ENCODE assay signal across 26 mouse cellular contexts in the genomic region with DNA sequence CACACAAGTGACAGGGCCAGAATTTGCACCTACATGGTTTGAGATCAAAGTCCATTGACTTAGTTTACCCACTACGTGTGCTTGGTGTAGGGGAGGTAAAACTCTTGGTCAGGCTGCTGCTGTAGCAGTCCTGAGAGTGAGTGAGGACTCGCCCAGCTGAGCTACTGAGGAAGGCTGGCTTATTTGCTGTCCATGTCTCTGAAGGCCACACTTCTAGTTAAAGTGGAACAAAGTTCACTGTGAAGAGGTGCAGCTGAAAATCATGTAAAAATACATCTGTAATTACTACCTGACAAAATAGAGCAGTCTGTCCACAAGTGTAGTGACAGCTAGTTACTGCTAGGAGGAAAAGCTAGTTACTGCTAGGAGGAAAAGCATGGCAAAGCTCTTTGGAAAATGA. TPM values are rescaled to one million over a fixed set of nuclear protein-coding genes. Genes with fewer than 3 reads are reported as not detected.
DNase-seq lines count a peak whose midpoint lies in the region; ATAC-seq and TF ChIP-seq lines count a peak whose summit lies in the region.
"Had no signal": no experiment of that assay in that cellular context is flagged by ENCODE, and none has a peak within 500 bp of the region (broad histone marks: within the 10 kb centered on the region; RNA-seq: fewer than 3 reads in every experiment).

No protein-coding gene starts in this region.

- H3K4me2 ChIP-seq in intestine, embryonic 15.5 days (replicated peaks) = no peak overlapping the region
- no peak overlapping the region for H3K4me2 ChIP-seq in intestine, postnatal 0 days (replicated peaks; ENCODE audit: low read depth)
- no peak overlapping the region for H3K4me2 ChIP-seq in midbrain, embryonic 11.5 days
- no peak overlapping the region for H3K4me2 ChIP-seq in midbrain, embryonic 16.5 days (ENCODE audit: low read length)
- H3K4me2 ChIP-seq: embryonic facial prominence, embryonic 12.5 days; embryonic facial prominence, embryonic 15.5 days; heart, embryonic 12.5 days; heart, embryonic 15.5 days; hindbrain, embryonic 14.5 days had no signal

- H3K27ac ChIP-seq in intestine, embryonic 15.5 days = no peak overlapping the region
- H3K27ac ChIP-seq in intestine, postnatal 0 days (ENCODE audit: low read depth, low read length) = no peak overlapping the region
- peak overlapping the region; percentile 60; the same call in 1 of the 2 replicates for H3K27ac ChIP-seq in liver, adult 2 months (replicated peaks; ENCODE audit: insufficient read depth, low read depth, low read length)
- no peak overlapping the region for H3K27ac ChIP-seq in midbrain, embryonic 11.5 days (ENCODE audit: low read depth, low read length)
- no peak overlapping the region for H3K27ac ChIP-seq in midbrain, embryonic 16.5 days (ENCODE audit: low read length)
- H3K27ac ChIP-seq: embryonic facial prominence, embryonic 12.5 days; embryonic facial prominence, embryonic 15.5 days; gastrocnemius, adult 2 months; heart, embryonic 15.5 days; hindbrain, embryonic 14.5 days; hindbrain, postnatal 0 days had no signal

- no peaks in the 10 kb centered on the region for H3K9me3 ChIP-seq in intestine, embryonic 15.5 days
- no peaks in the 10 kb centered on the region for H3K9me3 ChIP-seq in intestine, postnatal 0 days (ENCODE audit: control insufficient read depth)
- no peaks in the 10 kb centered on the region for H3K9me3 ChIP-seq in midbrain, embryonic 11.5 days (ENCODE audit: control insufficient read depth, low read length)
- no peaks in the 10 kb centered on the region for H3K9me3 ChIP-seq in midbrain, embryonic 16.5 days (replicated peaks; ENCODE audit: control insufficient read depth, low read length, poor library complexity, severe bottlenecking)
- H3K9me3 ChIP-seq: embryonic facial prominence, embryonic 12.5 days; embryonic facial prominence, embryonic 15.5 days; heart, embryonic 12.5 days; heart, embryonic 15.5 days had no signal

- no peak overlapping the region for H3K9ac ChIP-seq in intestine, embryonic 15.5 days
- H3K9ac ChIP-seq in intestine, postnatal 0 days (ENCODE audit: low read depth, low read length) = no peak overlapping the region
- no peak overlapping the region for H3K9ac ChIP-seq in liver, adult 2 months (ENCODE audit: low read depth, low read length)
- H3K9ac ChIP-seq in midbrain, embryonic 11.5 days (ENCODE audit: low read length) = no peak overlapping the region
- H3K9ac ChIP-seq in midbrain, embryonic 16.5 days (ENCODE audit: low read depth, low read length) = no peak overlapping the region
- H3K9ac ChIP-seq: embryonic facial prominence, embryonic 12.5 days; embryonic facial prominence, embryonic 15.5 days; forebrain, postnatal 0 days; heart, embryonic 12.5 days; heart, embryonic 15.5 days; hindbrain, embryonic 14.5 days had no signal

- no peaks in the 10 kb centered on the region for H3K36me3 ChIP-seq in intestine, embryonic 15.5 days
- peaks cover 7% of the 10 kb centered on the region for H3K36me3 ChIP-seq in intestine, postnatal 0 days (ENCODE audit: control insufficient read depth, insufficient read depth)
- H3K36me3 ChIP-seq in liver, adult 2 months (ENCODE audit: control insufficient read depth, insufficient read depth, low read length) = peaks cover 6% of the 10 kb centered on the region; the same call in 1 of the 2 replicates
- H3K36me3 ChIP-seq in midbrain, embryonic 11.5 days (ENCODE audit: control insufficient read depth, insufficient read depth, low read length) = no peaks in the 10 kb centered on the region
- no peaks in the 10 kb centered on the region for H3K36me3 ChIP-seq in midbrain, embryonic 16.5 days (ENCODE audit: control insufficient read depth, insufficient read depth, low read length)
- H3K36me3 ChIP-seq: heart, embryonic 15.5 days had no signal

- ATAC-seq in intestine, embryonic 15.5 days = peak; percentile 47; the same call in 1 of the 2 replicates
- no peak for ATAC-seq in intestine, postnatal 0 days
- no peak for ATAC-seq in midbrain, embryonic 11.5 days (ENCODE audit: low FRiP score)
- ATAC-seq in midbrain, embryonic 16.5 days = no peak
- ATAC-seq: CD4-positive, CD25-positive, alpha-beta regulatory T cell, adult 4 months; forebrain, embryonic 14.5 days; forebrain, postnatal 0 days; hindbrain, postnatal 0 days had no signal

- no peaks in the 10 kb centered on the region for H3K27me3 ChIP-seq in intestine, embryonic 15.5 days (replicated peaks)
- no peaks in the 10 kb centered on the region for H3K27me3 ChIP-seq in intestine, postnatal 0 days (replicated peaks; ENCODE audit: control insufficient read depth, insufficient read depth, low read length)
- H3K27me3 ChIP-seq in liver, adult 2 months (ENCODE audit: control insufficient read depth, insufficient read depth, low read length) = no peaks in the 10 kb centered on the region
- no peaks in the 10 kb centered on the region for H3K27me3 ChIP-seq in midbrain, embryonic 11.5 days (ENCODE audit: control insufficient read depth, insufficient read depth, low read length)
- no peaks in the 10 kb centered on the region for H3K27me3 ChIP-seq in midbrain, embryonic 16.5 days (ENCODE audit: control insufficient read depth, insufficient read depth, low read depth, low read length)
- H3K27me3 ChIP-seq: embryonic facial prominence, embryonic 12.5 days; embryonic facial prominence, embryonic 15.5 days; heart, embryonic 12.5 days; heart, embryonic 15.5 days had no signal

- no peaks in the 10 kb centered on the region for H3K4me1 ChIP-seq in intestine, embryonic 15.5 days (replicated peaks)
- no peaks in the 10 kb centered on the region for H3K4me1 ChIP-seq in intestine, postnatal 0 days (replicated peaks; ENCODE audit: control insufficient read depth, insufficient read depth, low read length)
- peaks cover 4% of the 10 kb centered on the region for H3K4me1 ChIP-seq in liver, adult 2 months (ENCODE audit: control insufficient read depth, insufficient read depth, low read length)
- H3K4me1 ChIP-seq in midbrain, embryonic 11.5 days (ENCODE audit: control insufficient read depth, insufficient read depth, low read length) = no peaks in the 10 kb centered on the region
- H3K4me1 ChIP-seq in midbrain, embryonic 16.5 days (ENCODE audit: control insufficient read depth, insufficient read depth, low read length) = no peaks in the 10 kb centered on the region
- H3K4me1 ChIP-seq: embryonic facial prominence, embryonic 12.5 days; embryonic facial prominence, embryonic 15.5 days; heart, embryonic 15.5 days had no signal

- peak; percentile 53 for DNase-seq in liver, adult 2 months (ENCODE audit: extremely low read depth, low read depth, low spot score)
- no peak for DNase-seq in liver
- DNase-seq in midbrain, embryonic 11.5 days (ENCODE audit: low spot score, missing footprints) = peak; percentile 37
- no peak for DNase-seq in thymus, adult 18-20 months
- DNase-seq: adrenal gland, adult 2 months; cerebellum, adult 11 months; cerebellum, adult 2 months; cerebellum, adult 9-11 months; cerebellum, postnatal 25 days; forebrain, postnatal 0 days; gastrocnemius, adult 2 months; gastrocnemius, postnatal 14 days; heart, adult 18-20 months; heart, postnatal 14 days; heart, postnatal 4 days had no signal

- WGBS in intestine, embryonic 15.5 days = 67% methylated on average over 2 of the region's 2 CpGs
- WGBS in intestine, postnatal 0 days = 44% methylated on average over 2 of the region's 2 CpGs
- 32% methylated on average over 2 of the region's 2 CpGs for WGBS in liver, adult 2 months
- 87% methylated on average over 2 of the region's 2 CpGs for whole genome bisulfite sequencing in midbrain, embryonic 11.5 days
- 97% methylated on average over 2 of the region's 2 CpGs for WGBS in midbrain, embryonic 16.5 days

- no peak for TF ChIP-seq CTCF in intestine, postnatal 0 days (IDR thresholded peaks at IDR 0.05; ENCODE audit: low read depth)
- no peak for TF ChIP-seq CTCF in liver, adult 2 months (IDR thresholded peaks at IDR 0.05; ENCODE audit: low read depth, low read length)

- peaks cover 7% of the 10 kb centered on the region; the same call in 1 of the 2 replicates for H3K79me2 ChIP-seq in liver, adult 2 months (ENCODE audit: control insufficient read depth, insufficient read depth, low read length)

- TF ChIP-seq POLR2A in liver, adult 2 months (IDR thresholded peaks at IDR 0.05; ENCODE audit: extremely low read depth, insufficient read depth, low read length) = no peak

- no peak overlapping the region for H3K4me3 ChIP-seq in intestine, embryonic 15.5 days (replicated peaks)
- H3K4me3 ChIP-seq in intestine, postnatal 0 days (ENCODE audit: low read depth, low read length) = no peak overlapping the region
- H3K4me3 ChIP-seq in liver, adult 2 months (ENCODE audit: insufficient read depth, low read depth, low read length) = no peak overlapping the region
- H3K4me3 ChIP-seq in midbrain, embryonic 11.5 days (ENCODE audit: low read depth, low read length) = no peak overlapping the region
- H3K4me3 ChIP-seq in midbrain, embryonic 16.5 days (ENCODE audit: low read depth, low read length) = no peak overlapping the region
- H3K4me3 ChIP-seq: embryonic facial prominence, embryonic 12.5 days; embryonic facial prominence, embryonic 15.5 days; gastrocnemius, adult 2 months; heart, embryonic 12.5 days; heart, embryonic 15.5 days had no signal

RNA-seq across cellular contexts. Expression of gene Glg1, which starts 55.7 kb away (rescaled TPM):
- 54.5 and 57.4 TPM in 2 replicates for polyA plus RNA-seq in intestine, embryonic 15.5 days (2015; fragmentation: Nextera tagmentation; extraction: Ambion mirVana)
- 26.5 and 29.1 TPM in 2 replicates for polyA plus RNA-seq in intestine, postnatal 0 days (2015; fragmentation: Nextera tagmentation; extraction: Ambion mirVana)
- 13.5 and 18.1 TPM in 2 replicates for total RNA-seq in liver, adult 2 months (2014; rRNA removed)
- 10.1 and 12.0 TPM in 2 replicates for polyA plus RNA-seq in liver, adult 2 months (2012; rRNA removed)
- 76.6 and 82.4 TPM in 2 replicates for polyA plus RNA-seq in midbrain, embryonic 11.5 days (2014; fragmentation: Nextera tagmentation; extraction: Ambion mirVana)
- 59.7 and 63.3 TPM in 2 replicates for polyA plus RNA-seq in midbrain, embryonic 16.5 days (2015; fragmentation: Nextera tagmentation; extraction: Ambion mirVana)

Comparison
In these comparisons a context has a peak if more than half of its experiments do, and no peak if none do; other contexts are left out.
1. DNase-seq: peak in liver, adult 2 months (single experiment) and midbrain, embryonic 11.5 days (single experiment); none in liver (single experiment) and thymus, adult 18-20 months (0 of 2).